Mouse (Mus musculus) stomach, embryonic 14.5 days (tissue): ENCODE measurements at regions not wholly inside any gene's neighbourhood (a gene's known extent, or its start where the extent isn't known, plus 50 kb on each side); places are given as distances from the start of the nearest gene placed in this dataset.

Experiments
- ATAC-seq: fragments of 200-750 bp; cut with Nextera tagmentation; 2 replicates; pipeline ENCODE4 v1.8.0; 2017; ENCODE audit warnings: low read depth, moderate TSS enrichment; ENCODE audit not compliant: insufficient number of reproducible peaks, insufficient read depth, low FRiP score
- H3K27ac ChIP-seq: fragments of 300-500 bp; sonication (generic); 2 replicates; pipeline ENCODE4 v1.5.1; 2014; ENCODE audit warnings: mild to moderate bottlenecking, low read length, moderate library complexity, mixed read lengths
- H3K27me3 ChIP-seq: fragments of 300-500 bp; sonication (generic); 2 replicates; pipeline ENCODE4 v1.6.1; 2014; ENCODE audit warnings: low read length, control low read depth, mixed read lengths; ENCODE audit not compliant: control insufficient read depth, insufficient read depth
- H3K36me3 ChIP-seq: fragments of 300-500 bp; sonication (generic); 2 replicates; pipeline ENCODE4 v1.6.1; 2014; ENCODE audit warnings: mild to moderate bottlenecking, control low read depth, low read length, moderate library complexity, mixed read lengths; ENCODE audit not compliant: control insufficient read depth, insufficient read depth
- H3K4me1 ChIP-seq: fragments of 300-500 bp; sonication (generic); 2 replicates; pipeline ENCODE4 v1.6.1; 2014; ENCODE audit warnings: low read length, control low read depth, mixed read lengths; ENCODE audit not compliant: control insufficient read depth, insufficient read depth
- H3K4me2 ChIP-seq: fragments of 300-500 bp; sonication (generic); replicated peaks from 2 replicates; pipeline ENCODE4 v1.6.1; 2014; ENCODE audit warnings: low read depth, low read length, control low read depth
- H3K4me3 ChIP-seq: fragments of 300-500 bp; sonication (generic); 2 replicates; pipeline ENCODE4 v1.5.1; 2014; ENCODE audit warnings: low read depth, low read length, control low read depth
- H3K9ac ChIP-seq: fragments of 300-500 bp; sonication (generic); replicated peaks from 2 replicates; pipeline ENCODE4 v1.6.1; 2014; ENCODE audit warnings: low read depth, mild to moderate bottlenecking, control low read depth, low read length, moderate library complexity, mixed read lengths
- H3K9me3 ChIP-seq: fragments of 300-500 bp; sonication (generic); 2 replicates; pipeline ENCODE4 v1.6.1; 2016; ENCODE audit warnings: low read depth, low read length, control low read depth; ENCODE audit not compliant: control insufficient read depth
- WGBS: fragments of 180-500 bp; shearing (Covaris S2); extraction: QIAGEN DNeasy Blood & Tissue Kit; methylation state at CpG from one replicate; pipeline ENCODE4 v1.1.7; 2014; 5-methylcytosine and 5-hydroxymethylcytosine counted together

- no peaks in the 10 kb centered on the region for H3K9me3 ChIP-seq
- H3K36me3 ChIP-seq: no peaks in the 10 kb centered on the region
- 77% methylated on average over 19 of the region's 19 CpGs for WGBS
- H3K9ac ChIP-seq: no peak overlapping the region
- ATAC-seq: no peak
- no peaks in the 10 kb centered on the region for H3K4me1 ChIP-seq
- H3K4me3 ChIP-seq: no peak overlapping the region
- H3K27me3 ChIP-seq: no peaks in the 10 kb centered on the region
- H3K4me2 ChIP-seq: no peak overlapping the region
- no peak overlapping the region for H3K27ac ChIP-seq
Measured at GRCm38 (mm10) chr11:114423322-114423721, 245.0 kb upstream of the Rpl38 start.

GRCm38 (mm10) chr11:114419002-114419401, 249.3 kb upstream of the Rpl38 start:
- ATAC-seq: no peak
- no peaks in the 10 kb centered on the region for H3K36me3 ChIP-seq
- H3K4me1 ChIP-seq: no peaks in the 10 kb centered on the region
- no peak overlapping the region for H3K9ac ChIP-seq
- H3K4me2 ChIP-seq: no peak overlapping the region
- H3K27ac ChIP-seq: no peak overlapping the region
- 82% methylated on average over 7 of the region's 7 CpGs for WGBS
- no peak overlapping the region for H3K4me3 ChIP-seq
- H3K9me3 ChIP-seq: no peaks in the 10 kb centered on the region
- H3K27me3 ChIP-seq: no peaks in the 10 kb centered on the region

DNA sequence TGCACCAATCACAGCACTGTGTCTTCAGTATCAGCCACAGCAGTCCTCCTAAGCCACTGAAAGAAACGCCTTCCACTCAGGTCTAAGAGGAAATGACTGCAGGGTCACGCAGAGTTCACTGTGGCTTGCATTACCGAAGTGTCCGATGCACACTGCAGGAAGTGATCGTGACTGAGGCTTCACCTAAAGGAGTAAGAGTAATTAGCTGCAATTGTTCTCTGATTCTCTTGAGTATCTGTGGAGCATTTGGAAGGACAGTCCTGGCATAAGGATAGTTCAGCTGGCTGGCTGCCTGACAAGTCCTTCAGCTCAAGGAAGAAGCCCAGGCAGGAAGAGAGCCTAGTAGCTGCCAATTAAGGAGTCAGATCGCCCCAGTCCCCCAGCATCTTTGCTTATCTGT, 252.2 kb upstream of the Rpl38 start:
- Histone ChIP-seq H3K4me1 (no peaks in the 10 kb centered on the region), H3K27ac (no peak overlapping the region), H3K9me3 (no peaks in the 10 kb centered on the region), H3K4me3 (no peak overlapping the region), H3K4me2 (no peak overlapping the region), H3K27me3 (no peaks in the 10 kb centered on the region), H3K36me3 (no peaks in the 10 kb centered on the region), H3K9ac (no peak overlapping the region)
- ATAC-seq: no peak
- 52% methylated on average over 6 of the region's 6 CpGs for WGBS

- no peak for ATAC-seq
- Histone ChIP-seq H3K27ac (no peak overlapping the region), H3K4me2 (no peak overlapping the region), H3K27me3 (no peaks in the 10 kb centered on the region), H3K4me1 (no peaks in the 10 kb centered on the region), H3K36me3 (no peaks in the 10 kb centered on the region), H3K4me3 (no peak overlapping the region), H3K9ac (no peak overlapping the region), H3K9me3 (no peaks in the 10 kb centered on the region)
- WGBS: 29% methylated on average over 4 of the region's 4 CpGs
Measured at GRCm38 (mm10) chr11:114404401-114404800, 263.9 kb upstream of the Rpl38 start.

DNA sequence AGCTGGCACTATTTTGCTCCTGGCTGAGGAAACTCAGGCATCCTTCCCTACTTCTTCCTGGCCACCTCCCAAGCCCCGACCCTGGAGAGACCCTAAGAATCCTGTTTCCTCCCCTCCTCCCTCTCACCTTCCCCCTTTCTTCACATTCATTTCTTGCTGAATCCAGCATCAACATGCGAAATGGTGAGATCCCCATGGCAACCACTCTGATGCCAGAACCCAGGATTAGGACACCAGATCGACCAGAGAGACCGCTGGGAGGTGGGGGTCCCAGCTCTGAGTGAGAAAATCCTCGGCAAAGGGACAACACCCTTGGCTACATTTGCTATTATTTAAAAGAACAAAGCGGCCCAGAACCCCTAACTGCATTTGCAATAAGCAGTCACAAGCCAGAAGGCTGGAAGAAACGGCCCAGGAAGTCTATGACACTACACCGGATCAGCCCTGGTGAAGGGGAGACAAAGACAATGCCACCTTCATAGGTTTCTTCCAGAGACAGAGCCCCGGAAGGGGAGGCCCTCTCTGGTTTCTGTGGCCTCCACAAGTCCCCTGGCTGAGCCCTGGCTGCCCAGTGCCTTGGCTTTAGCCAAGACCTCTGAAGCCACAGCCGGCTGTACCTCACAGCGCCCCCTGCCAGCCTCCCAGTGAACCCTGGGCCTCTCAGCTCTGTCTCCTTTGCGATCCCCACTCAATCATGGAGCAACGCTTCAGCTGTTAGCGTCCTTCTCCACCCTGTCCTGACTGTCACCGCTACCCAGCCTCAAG, 265.6 kb upstream of the Rpl38 start:
- Histone ChIP-seq H3K9ac (no peak overlapping the region), H3K4me1 (no peaks in the 10 kb centered on the region), H3K4me2 (no peak overlapping the region), H3K27ac (no peak overlapping the region), H3K4me3 (no peak overlapping the region), H3K9me3 (no peaks in the 10 kb centered on the region), H3K27me3 (no peaks in the 10 kb centered on the region), H3K36me3 (no peaks in the 10 kb centered on the region)
- no peak for ATAC-seq
- whole genome bisulfite sequencing: 32% methylated on average over 15 of the region's 15 CpGs

DNA sequence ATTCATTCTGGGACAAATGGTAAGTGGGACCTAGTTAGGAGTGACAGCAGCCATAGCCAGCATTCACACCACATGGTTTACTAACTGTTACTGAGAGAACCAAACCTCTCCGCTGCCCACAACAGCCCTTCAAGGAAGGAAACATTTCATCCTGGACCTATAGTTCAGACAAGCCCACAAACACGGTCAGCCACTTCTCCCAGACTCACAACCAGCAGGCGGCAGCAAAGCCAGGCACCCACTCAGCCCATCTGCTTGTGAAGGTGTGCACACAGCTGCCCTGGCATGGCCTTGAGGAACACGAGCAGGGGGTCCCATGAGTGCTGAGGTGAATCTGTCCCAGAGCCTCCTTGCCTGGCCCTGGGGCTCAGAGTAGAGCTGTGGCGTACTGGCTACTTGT, 267.6 kb upstream of the Rpl38 start:
- 64% methylated on average over 5 of the region's 5 CpGs for WGBS
- H3K27ac ChIP-seq: no peak overlapping the region
- no peaks in the 10 kb centered on the region for H3K36me3 ChIP-seq
- H3K4me3 ChIP-seq: no peak overlapping the region
- H3K4me2 ChIP-seq: no peak overlapping the region
- no peak overlapping the region for H3K9ac ChIP-seq
- ATAC-seq: no peak
- no peaks in the 10 kb centered on the region for H3K9me3 ChIP-seq
- H3K27me3 ChIP-seq: no peaks in the 10 kb centered on the region
- H3K4me1 ChIP-seq: no peaks in the 10 kb centered on the region

DNA sequence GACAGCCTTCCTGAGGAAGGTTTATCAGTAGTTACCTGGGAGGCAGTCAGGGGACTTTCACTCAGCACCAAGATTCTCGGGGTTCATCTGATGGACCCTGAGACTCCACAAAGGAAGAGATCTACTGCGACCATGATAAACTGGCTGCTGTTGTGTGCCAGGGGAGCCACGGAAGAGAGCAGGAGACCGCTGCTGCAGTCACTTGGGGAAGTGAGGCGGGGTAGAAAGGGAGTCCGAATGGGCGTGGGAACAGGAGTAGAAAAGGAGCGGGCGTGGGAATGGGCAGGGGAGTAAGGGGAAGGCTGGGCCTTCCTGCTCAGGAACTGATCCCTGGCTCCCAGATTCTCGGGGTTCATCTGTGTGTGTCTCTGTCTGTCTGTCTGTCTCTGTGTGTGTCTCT, 276.2 kb upstream of the Rpl38 start:
- Histone ChIP-seq H3K4me2 (no peak overlapping the region), H3K9me3 (no peaks in the 10 kb centered on the region), H3K4me1 (no peaks in the 10 kb centered on the region), H3K36me3 (no peaks in the 10 kb centered on the region), H3K4me3 (no peak overlapping the region), H3K27ac (no peak overlapping the region), H3K27me3 (no peaks in the 10 kb centered on the region), H3K9ac (no peak overlapping the region)
- WGBS: 75% methylated on average over 10 of the region's 10 CpGs
- ATAC-seq: no peak

GRCm38 (mm10) chr11:114391553-114391952, 276.8 kb upstream of the Rpl38 start:
- Histone ChIP-seq H3K9me3 (no peaks in the 10 kb centered on the region), H3K4me1 (no peaks in the 10 kb centered on the region), H3K27ac (no peak overlapping the region), H3K27me3 (no peaks in the 10 kb centered on the region), H3K4me2 (no peak overlapping the region), H3K4me3 (no peak overlapping the region), H3K9ac (no peak overlapping the region), H3K36me3 (no peaks in the 10 kb centered on the region)
- WGBS: 50% methylated on average over 6 of the region's 6 CpGs
- no peak for ATAC-seq

DNA sequence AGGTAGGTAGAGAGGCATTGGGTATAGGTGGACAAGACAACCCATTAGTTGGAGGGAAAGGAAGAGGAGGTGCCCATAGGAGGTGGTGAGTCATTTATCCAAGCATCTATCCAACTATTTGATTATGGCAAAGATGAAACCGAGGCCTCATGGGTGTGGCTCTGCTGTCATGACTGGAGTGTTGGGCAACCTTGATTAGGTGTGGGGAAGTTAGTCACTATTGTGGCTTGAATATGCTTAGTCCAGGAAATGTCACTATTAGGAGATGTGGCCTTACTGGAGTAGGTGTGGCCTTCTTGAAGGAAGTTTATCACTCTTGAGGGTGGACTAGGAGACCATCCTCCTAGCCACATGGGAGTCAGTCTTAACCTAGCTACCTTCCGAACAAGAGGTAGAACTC, 281.2 kb upstream of the Rpl38 start:
- no peaks in the 10 kb centered on the region for H3K4me1 ChIP-seq
- H3K4me2 ChIP-seq: no peak overlapping the region
- no peak overlapping the region for H3K9ac ChIP-seq
- H3K27me3 ChIP-seq: no peaks in the 10 kb centered on the region
- no peak overlapping the region for H3K27ac ChIP-seq
- no peaks in the 10 kb centered on the region for H3K9me3 ChIP-seq
- 84% methylated on average over 2 of the region's 2 CpGs for whole genome bisulfite sequencing
- no peak overlapping the region for H3K4me3 ChIP-seq
- H3K36me3 ChIP-seq: no peaks in the 10 kb centered on the region
- no peak for ATAC-seq
